Mouse (Mus musculus) midbrain, embryonic 16.5 days (tissue): ENCODE measurements around the gene Cdk2ap2. TPM values are rescaled to one million over a fixed set of nuclear protein-coding genes. Genes with fewer than 3 reads are reported as not detected.
"Not testable (repeated sequence)": the region's sequence is repeated elsewhere in the genome, so short reads cannot be mapped to it uniquely, and the experiment has no call there.

Experiments used
- ATAC-seq: fragments of 200-750 bp; cut with Nextera tagmentation; 2 replicates; pipeline ENCODE4 v1.8.0; 2017; ENCODE audit warnings: moderate TSS enrichment
- H3K27ac ChIP-seq: fragments of 300-500 bp; sonication (generic); 2 replicates; pipeline ENCODE4 v1.5.1; 2014; ENCODE audit warnings: mild to moderate bottlenecking, low read length, mixed read lengths
- H3K27me3 ChIP-seq: fragments of 300-500 bp; sonication (generic); 2 replicates; pipeline ENCODE4 v1.6.1; 2014; ENCODE audit warnings: low read depth, low read length, mixed read lengths; ENCODE audit not compliant: control insufficient read depth, insufficient read depth
- H3K36me3 ChIP-seq: fragments of 300-500 bp; sonication (generic); 2 replicates; pipeline ENCODE4 v1.6.1; 2014; ENCODE audit warnings: mild to moderate bottlenecking, low read length, moderate library complexity, mixed read lengths; ENCODE audit not compliant: control insufficient read depth, insufficient read depth
- H3K4me1 ChIP-seq: fragments of 300-500 bp; sonication (generic); 2 replicates; pipeline ENCODE4 v1.6.1; 2014; ENCODE audit warnings: mild to moderate bottlenecking, low read length, mixed read lengths; ENCODE audit not compliant: control insufficient read depth, insufficient read depth
- H3K4me2 ChIP-seq: fragments of 300-500 bp; sonication (generic); 2 replicates; pipeline ENCODE4 v1.6.1; 2014; ENCODE audit warnings: mild to moderate bottlenecking, low read length, mixed read lengths
- H3K4me3 ChIP-seq: fragments of 300-500 bp; sonication (generic); 2 replicates; pipeline ENCODE4 v1.5.1; 2014; ENCODE audit warnings: low read depth, mild to moderate bottlenecking, low read length, moderate library complexity, mixed read lengths
- H3K9ac ChIP-seq: fragments of 300-500 bp; sonication (generic); 2 replicates; pipeline ENCODE4 v1.6.1; 2014; ENCODE audit warnings: low read depth, low read length, mixed read lengths
- H3K9me3 ChIP-seq: fragments of 300-500 bp; sonication (generic); replicated peaks from 2 replicates; pipeline ENCODE4 v1.6.1; 2014; ENCODE audit warnings: mild to moderate bottlenecking, low read length, mixed read lengths; ENCODE audit not compliant: control insufficient read depth, poor library complexity, severe bottlenecking
- WGBS: fragments of 180-500 bp; shearing (Covaris S2); extraction: QIAGEN DNeasy Blood & Tissue Kit; methylation state at CpG from one replicate; pipeline ENCODE4 v1.1.7; 2014; 5-methylcytosine and 5-hydroxymethylcytosine counted together
- polyA plus RNA-seq: library from polyadenylated mRNA; unstranded; fragments of >200 nt; fragmentation: Nextera tagmentation; extraction: Ambion mirVana; gene quantifications from 2 replicates; pipeline ENCODE4 v1.2.1, GENCODE M21; 2015

The Cdk2ap2 gene
- polyA plus RNA-seq, 1 experiment from 2014 or later = 83.1 TPM

DNA sequence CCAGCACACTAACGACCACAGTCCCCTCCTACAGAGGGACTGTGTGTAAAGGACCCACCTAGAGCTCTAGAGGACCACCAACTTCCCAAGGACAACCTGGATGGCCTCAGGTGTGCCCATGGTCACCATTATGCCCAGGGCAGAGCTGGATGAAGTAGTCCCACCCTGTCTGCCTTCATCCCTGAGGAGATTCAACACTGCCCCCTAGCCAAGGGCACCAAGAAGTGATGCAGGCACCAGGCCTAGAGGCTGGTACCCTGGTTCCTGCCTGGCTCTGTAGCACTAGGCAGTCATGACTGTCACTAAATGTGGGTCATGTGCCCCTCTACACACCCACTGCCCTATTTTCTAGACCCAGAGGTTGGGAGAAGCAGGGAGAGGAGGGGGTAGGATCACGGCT lies 34.8 kb downstream of the Cdk2ap2 start:
- no peak overlapping the region for H3K4me3 ChIP-seq
- no peak overlapping the region for H3K9ac ChIP-seq
- H3K4me2 ChIP-seq = no peak overlapping the region
- H3K4me1 ChIP-seq = peaks cover 10% of the 10 kb centered on the region
- no peaks in the 10 kb centered on the region for H3K27me3 ChIP-seq
- no peak for ATAC-seq
- 93% methylated on average over 2 of the region's 2 CpGs for WGBS
- no peaks in the 10 kb centered on the region for H3K9me3 ChIP-seq
- H3K36me3 ChIP-seq = peaks cover 20% of the 10 kb centered on the region
- no peak overlapping the region for H3K27ac ChIP-seq

DNA sequence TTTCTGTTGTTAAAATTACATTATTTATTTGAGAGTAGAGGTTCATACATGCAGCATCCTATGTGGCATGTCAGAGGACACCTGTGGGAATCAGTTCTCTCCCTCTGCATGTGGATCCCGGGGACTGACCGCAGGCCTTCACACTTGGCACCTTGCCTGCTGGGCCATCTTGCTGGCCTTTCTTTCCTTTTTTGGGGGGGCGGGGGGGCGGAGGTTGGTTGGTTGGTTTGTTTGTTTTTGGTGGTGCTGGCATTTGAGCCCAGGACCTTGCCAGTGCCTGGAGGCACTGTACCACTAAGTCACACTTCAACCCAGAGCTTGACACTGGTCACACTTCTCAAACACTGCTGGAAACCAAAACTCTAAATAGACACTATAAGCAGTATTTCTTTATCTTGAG lies 37.4 kb downstream of the Cdk2ap2 start:
- no peak overlapping the region for H3K27ac ChIP-seq
- WGBS = 95% methylated on average over 4 of the region's 4 CpGs
- no peaks in the 10 kb centered on the region for H3K9me3 ChIP-seq
- no peaks in the 10 kb centered on the region; the same call in 1 of the 2 replicates for H3K4me1 ChIP-seq
- no peak overlapping the region for H3K9ac ChIP-seq
- peaks cover 13% of the 10 kb centered on the region for H3K36me3 ChIP-seq
- no peak overlapping the region for H3K4me3 ChIP-seq
- no peak overlapping the region for H3K4me2 ChIP-seq
- no peak for ATAC-seq
- H3K27me3 ChIP-seq = no peaks in the 10 kb centered on the region

DNA sequence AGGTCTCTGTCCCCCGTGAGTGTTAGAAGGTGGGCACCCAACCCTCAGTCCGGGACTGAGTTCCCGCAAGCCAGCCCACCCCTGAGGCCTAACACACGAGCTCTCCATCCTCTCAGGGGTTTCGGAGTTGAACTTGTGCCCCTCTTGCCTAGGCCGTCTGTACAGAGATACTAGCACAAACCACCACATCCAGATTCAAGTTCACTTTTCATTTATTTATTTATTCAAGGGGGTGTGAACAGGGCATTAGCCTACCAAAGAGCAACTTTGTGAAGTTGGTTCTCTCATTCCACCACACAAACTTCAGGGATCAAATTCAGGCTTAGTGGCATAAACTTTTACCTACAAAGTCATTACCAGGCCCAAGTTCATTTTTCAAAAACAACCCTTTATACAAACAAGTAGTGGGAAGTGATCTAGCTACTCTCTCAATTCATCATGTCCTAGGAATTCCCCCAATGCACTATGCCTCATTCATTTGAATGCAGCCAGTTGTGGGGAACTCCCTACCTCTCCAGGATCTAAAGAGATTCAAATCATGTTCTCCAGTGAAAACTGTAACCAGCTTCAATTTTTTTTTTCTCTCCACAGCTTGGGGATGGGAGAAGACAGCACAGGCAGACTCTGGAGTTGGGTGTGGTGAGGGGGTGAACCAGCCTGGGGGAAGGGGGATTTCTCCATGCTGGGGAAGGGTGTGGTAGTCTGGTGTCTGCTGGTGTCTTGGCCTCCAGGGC lies 38.4 kb downstream of the Cdk2ap2 start:
- 87% methylated on average over 6 of the region's 6 CpGs for WGBS
- ATAC-seq, H3K27me3 ChIP-seq: not testable (repeated sequence)

DNA sequence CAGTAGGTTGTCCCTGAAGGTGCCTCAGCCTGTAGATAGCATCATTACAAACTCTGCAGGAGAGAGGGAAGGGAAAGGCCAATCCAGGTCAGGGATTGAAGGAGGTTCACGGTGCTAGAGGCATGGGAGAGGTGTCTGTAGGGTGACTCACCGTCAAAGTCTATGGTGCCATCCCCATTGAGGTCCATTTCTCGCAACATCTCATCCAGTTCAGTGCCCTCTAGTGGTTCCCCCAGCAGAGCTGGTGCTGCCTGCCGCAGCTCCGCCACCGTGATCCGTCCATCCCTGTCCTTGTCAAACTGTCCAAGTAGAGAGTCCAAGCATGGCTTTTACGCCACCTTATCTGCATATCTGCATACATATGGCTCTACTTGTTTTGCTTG lies 39.0 kb downstream of the Cdk2ap2 start:
- not testable (repeated sequence) for H3K9me3 ChIP-seq, H3K4me3 ChIP-seq, H3K27me3 ChIP-seq, H3K27ac ChIP-seq, ATAC-seq, H3K4me2 ChIP-seq, H3K4me1 ChIP-seq, H3K9ac ChIP-seq
- peaks cover 13% of the 10 kb centered on the region for H3K36me3 ChIP-seq
- 23% methylated on average over 8 of the region's 8 CpGs for WGBS

More for the DNA sequence above, 38.4 kb downstream of the Cdk2ap2 start:
- not testable (repeated sequence) for H3K9me3 ChIP-seq, H3K4me3 ChIP-seq, H3K4me2 ChIP-seq, H3K27ac ChIP-seq, H3K9ac ChIP-seq, H3K4me1 ChIP-seq
- peaks cover 13% of the 10 kb centered on the region for H3K36me3 ChIP-seq

DNA sequence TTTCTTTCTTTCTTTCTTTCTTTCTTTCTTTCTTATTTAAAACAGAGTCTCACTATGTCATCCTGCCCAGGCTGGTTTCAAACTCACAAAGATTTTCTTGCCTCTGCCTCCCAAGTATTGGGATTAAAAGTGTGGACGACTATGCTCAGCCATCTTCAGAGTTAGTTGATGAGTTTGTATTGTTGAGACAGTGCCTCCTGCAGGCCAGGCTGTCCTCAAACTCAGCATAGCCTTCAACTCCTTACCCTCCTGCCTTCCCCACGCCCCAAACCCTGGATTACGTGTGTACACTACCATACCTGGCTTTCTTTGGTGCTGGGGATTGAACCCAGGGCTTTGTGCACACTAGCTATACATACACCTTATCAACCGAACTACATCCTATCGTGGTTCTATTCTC lies 39.5 kb downstream of the Cdk2ap2 start:
- Histone ChIP-seq H3K4me3 (no peak overlapping the region), H3K36me3 (peaks cover 10% of the 10 kb centered on the region), H3K4me2 (no peak overlapping the region), H3K9me3 (no peaks in the 10 kb centered on the region), H3K4me1 (no peaks in the 10 kb centered on the region; the same call in 1 of the 2 replicates), H3K27me3 (no peaks in the 10 kb centered on the region), H3K9ac (no peak overlapping the region), H3K27ac (no peak overlapping the region)
- WGBS = 81% methylated on average over 5 of the region's 5 CpGs
- no peak for ATAC-seq

DNA sequence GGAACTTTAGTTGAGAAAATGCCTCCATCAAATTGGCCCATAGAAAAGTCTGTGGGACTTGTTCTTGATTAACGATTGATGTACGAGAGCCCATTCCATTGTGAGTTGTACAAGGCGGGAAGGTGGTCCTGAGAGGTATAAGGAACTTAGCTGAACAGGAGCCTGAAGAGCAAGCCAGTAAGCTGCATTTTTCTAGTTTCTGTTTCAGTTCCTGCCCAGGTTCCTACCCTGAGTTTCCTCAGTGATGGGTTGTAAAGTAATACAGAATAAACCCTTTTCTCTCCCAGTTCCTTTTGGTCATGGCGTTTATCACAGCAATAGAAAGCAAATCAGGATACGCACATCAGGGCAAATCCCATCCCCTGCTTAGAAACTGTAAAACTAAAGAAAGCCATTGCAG lies 40.9 kb downstream of the Cdk2ap2 start:
- no peak overlapping the region for H3K9ac ChIP-seq

DNA sequence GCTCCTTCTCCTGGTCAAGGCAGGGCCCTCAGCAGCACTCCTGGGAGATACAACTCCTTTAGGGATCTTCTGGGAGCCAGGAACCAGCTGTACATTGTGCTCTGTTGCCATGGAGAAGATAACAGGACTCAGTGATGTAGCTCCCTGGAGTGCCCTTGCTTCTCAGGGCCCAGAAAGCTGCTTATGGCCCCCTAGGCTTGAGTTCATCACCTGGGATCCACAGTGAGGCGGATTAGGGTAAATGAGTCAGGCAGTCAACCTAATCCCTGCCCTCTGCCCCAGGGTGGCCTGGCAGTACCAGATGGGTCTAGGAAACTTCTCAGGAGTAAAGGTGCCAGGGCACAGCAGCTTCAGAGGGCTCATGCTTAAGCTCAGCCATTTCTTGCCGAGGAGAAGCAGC lies 42.5 kb downstream of the Cdk2ap2 start, which contains the start of gene Gpr152:
Gpr152 (plus strand) TSS at position 342 of the 400 bp plus-strand sequence.
- H3K4me3 ChIP-seq = no peak within 1 kb of the TSS
- no peaks in the 10 kb centered on the region for H3K9me3 ChIP-seq
- H3K36me3 ChIP-seq = no peaks in the 10 kb centered on the region
- no peak within 1 kb of the TSS for H3K4me2 ChIP-seq
- no peaks in the 10 kb centered on the region; the same call in 1 of the 2 replicates for H3K4me1 ChIP-seq
- no peak within 1 kb of the TSS for H3K9ac ChIP-seq
- H3K27me3 ChIP-seq = no peaks in the 10 kb centered on the region
- no peak for ATAC-seq
- H3K27ac ChIP-seq = no peak within 1 kb of the TSS
- WGBS = 57% methylated on average over 2 of the region's 2 CpGs

More for the DNA sequence above, 40.9 kb downstream of the Cdk2ap2 start:
- H3K4me3 ChIP-seq = no peak overlapping the region
- no peaks in the 10 kb centered on the region for H3K9me3 ChIP-seq
- H3K4me1 ChIP-seq = no peaks in the 10 kb centered on the region; the same call in 1 of the 2 replicates
- H3K27ac ChIP-seq = no peak overlapping the region
- peaks cover 3% of the 10 kb centered on the region for H3K36me3 ChIP-seq
- H3K4me2 ChIP-seq = no peak overlapping the region
- WGBS = 86% methylated on average over 5 of the region's 5 CpGs
- no peaks in the 10 kb centered on the region for H3K27me3 ChIP-seq
- ATAC-seq = no peak

DNA sequence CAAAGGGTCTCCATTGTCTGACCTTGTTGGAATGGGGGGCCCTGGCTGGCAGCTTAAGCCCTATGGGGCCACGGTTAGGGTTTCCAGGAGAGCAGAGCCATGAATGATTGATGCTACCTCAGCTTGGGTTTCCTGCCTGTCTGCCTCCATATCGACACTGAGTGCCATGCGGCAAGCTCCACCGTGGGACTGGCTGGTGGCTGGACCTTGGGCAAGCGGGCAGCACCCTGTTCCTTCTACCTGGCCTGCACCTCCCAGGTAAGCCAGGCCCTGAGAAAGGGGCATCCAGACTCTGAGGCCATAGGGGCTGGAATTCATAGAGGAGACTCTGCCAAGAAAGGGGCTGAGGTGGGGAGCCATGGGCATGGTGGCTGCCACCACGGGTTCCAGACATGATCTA lies 43.2 kb downstream of the Cdk2ap2 start:
- Histone ChIP-seq H3K27me3 (no peaks in the 10 kb centered on the region), H3K4me2 (no peak overlapping the region), H3K27ac (no peak overlapping the region), H3K9ac (no peak overlapping the region), H3K36me3 (no peaks in the 10 kb centered on the region), H3K4me1 (no peaks in the 10 kb centered on the region; the same call in 1 of the 2 replicates), H3K4me3 (no peak overlapping the region), H3K9me3 (no peaks in the 10 kb centered on the region)
- ATAC-seq = no peak
- WGBS = 90% methylated on average over 6 of the region's 6 CpGs

DNA sequence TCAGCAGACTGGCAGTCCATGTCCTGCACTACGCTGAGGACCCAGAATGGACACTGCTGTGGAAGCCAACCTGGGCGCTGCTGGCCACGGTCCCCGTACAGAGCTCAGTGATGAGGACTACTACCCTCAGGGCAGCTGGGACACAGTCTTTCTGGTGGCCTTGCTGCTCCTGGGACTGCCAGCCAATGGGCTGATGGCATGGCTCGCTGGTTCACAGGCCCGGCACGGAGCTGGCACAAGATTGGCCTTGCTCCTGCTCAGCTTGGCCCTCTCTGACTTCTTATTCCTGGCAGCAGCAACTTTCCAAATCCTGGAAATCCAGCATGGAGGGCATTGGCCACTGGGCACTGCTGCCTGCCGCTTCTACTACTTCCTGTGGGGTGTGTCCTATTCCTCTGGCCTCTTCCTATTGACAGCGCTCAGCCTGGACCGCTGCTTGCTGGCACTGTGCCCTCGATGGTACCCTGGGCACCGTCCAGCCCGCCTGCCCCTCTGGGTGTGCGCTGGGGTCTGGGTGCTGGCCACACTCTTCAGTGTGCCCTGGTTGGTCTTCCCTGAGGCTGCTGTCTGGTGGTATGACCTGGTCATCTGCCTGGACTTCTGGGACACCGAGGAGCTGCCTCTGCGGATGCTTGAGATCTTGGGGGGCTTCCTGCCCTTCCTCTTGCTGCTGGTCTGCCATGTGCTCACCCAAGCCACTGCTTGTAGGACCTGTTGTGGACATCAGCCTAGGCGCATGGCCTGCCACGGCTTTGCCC lies 45.6 kb downstream of the Cdk2ap2 start:
- 90% methylated on average over 18 of the region's 18 CpGs for WGBS

More for the DNA sequence above, 45.6 kb downstream of the Cdk2ap2 start:
- H3K27me3 ChIP-seq = no peaks in the 10 kb centered on the region
- H3K9me3 ChIP-seq = no peaks in the 10 kb centered on the region
- no peak for ATAC-seq
- no peak overlapping the region for H3K27ac ChIP-seq
- H3K4me3 ChIP-seq = no peak overlapping the region
- no peaks in the 10 kb centered on the region; the same call in 1 of the 2 replicates for H3K4me1 ChIP-seq
- no peak overlapping the region for H3K9ac ChIP-seq
- H3K36me3 ChIP-seq = no peaks in the 10 kb centered on the region
- H3K4me2 ChIP-seq = no peak overlapping the region
